Mouse (Mus musculus): Measurements from ENCODE around the gene Cdkn2d. TPM values are rescaled to one million over a fixed set of nuclear protein-coding genes. Genes with fewer than 3 reads are reported as not detected.

The Cdkn2d gene
- polyA plus RNA-seq, 1 experiment from 2014 or later, result 51.3 TPM

DNA sequence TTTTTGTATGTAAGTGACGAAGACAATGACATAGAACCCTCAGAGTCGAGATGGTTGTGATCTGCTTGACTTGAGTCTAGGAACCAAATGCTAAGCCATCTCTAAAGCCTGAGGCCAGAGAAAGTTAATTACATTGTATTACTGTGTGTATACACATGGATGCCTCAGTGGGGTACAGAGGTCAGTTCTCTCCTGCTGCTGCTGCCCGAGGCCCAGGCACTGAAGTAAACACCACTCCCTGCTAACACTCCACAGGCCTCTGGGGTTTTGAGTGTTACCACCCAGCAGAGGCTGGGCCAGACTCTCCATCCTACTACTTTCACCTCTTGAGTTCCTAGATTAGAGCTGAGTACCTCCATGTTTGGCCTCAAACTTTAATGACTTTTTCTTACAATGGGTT lies 7.2 kb downstream of the Cdkn2d start:
- no peak for DNase-seq (ENCODE audit: low spot score)
- no peak overlapping the region for H3K27ac ChIP-seq (replicated peaks; ENCODE audit: low read depth, low read length)
- no peaks in the 10 kb centered on the region for H3K9me3 ChIP-seq (replicated peaks; ENCODE audit: control insufficient read depth, low read length)
- no peak overlapping the region for H3K4me3 ChIP-seq (ENCODE audit: low read depth, low read length)
- no peak for ATAC-seq (replicated peaks; ENCODE audit: insufficient number of reproducible peaks, low FRiP score, low TSS enrichment, low read depth)
- no peak overlapping the region for H3K9ac ChIP-seq (replicated peaks; ENCODE audit: low read length)
- no peaks in the 10 kb centered on the region for H3K27me3 ChIP-seq (ENCODE audit: control insufficient read depth, insufficient read depth, low read length)
- H3K4me2 ChIP-seq (ENCODE audit: low read depth, low read length), result no peak overlapping the region
- peaks cover 4% of the 10 kb centered on the region; the same call in 1 of the 2 replicates for H3K4me1 ChIP-seq (ENCODE audit: control insufficient read depth, insufficient read depth, low read length)
- 82% methylated on average over 3 of the region's 3 CpGs for WGBS
- H3K36me3 ChIP-seq (replicated peaks; ENCODE audit: control insufficient read depth, insufficient read depth, low read depth, low read length), result peaks cover 10% of the 10 kb centered on the region

DNA sequence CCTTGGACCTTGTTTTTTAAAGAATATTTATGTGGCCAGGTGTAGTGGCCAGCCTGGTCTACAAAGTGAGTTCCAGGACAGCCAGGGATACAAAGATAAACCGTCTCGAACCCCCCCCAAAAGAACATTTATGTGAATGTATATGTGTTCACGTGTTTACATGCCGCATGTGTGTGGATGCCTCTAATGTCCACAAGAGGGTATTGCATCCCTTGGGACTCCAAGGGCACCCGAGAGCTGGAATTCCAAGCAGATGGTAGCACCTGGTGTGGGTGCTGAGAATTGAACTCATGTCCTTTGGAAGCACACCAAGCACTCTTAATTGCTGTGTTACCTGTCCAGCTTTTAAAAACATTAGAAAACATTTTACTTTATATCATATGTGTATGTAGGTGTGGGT lies 7.6 kb downstream of the Cdkn2d start:
- peaks cover 4% of the 10 kb centered on the region; the same call in 1 of the 2 replicates for H3K4me1 ChIP-seq (ENCODE audit: control insufficient read depth, insufficient read depth, low read length)
- DNase-seq (ENCODE audit: low spot score), result no peak
- no peaks in the 10 kb centered on the region for H3K9me3 ChIP-seq (replicated peaks; ENCODE audit: control insufficient read depth, low read length)
- H3K27me3 ChIP-seq (ENCODE audit: control insufficient read depth, insufficient read depth, low read length), result no peaks in the 10 kb centered on the region
- no peak overlapping the region for H3K9ac ChIP-seq (replicated peaks; ENCODE audit: low read length)
- peaks cover 10% of the 10 kb centered on the region for H3K36me3 ChIP-seq (replicated peaks; ENCODE audit: control insufficient read depth, insufficient read depth, low read depth, low read length)
- ATAC-seq (replicated peaks; ENCODE audit: insufficient number of reproducible peaks, low FRiP score, low TSS enrichment, low read depth), result no peak
- no peak overlapping the region for H3K27ac ChIP-seq (replicated peaks; ENCODE audit: low read depth, low read length)
- no peak overlapping the region for H3K4me3 ChIP-seq (ENCODE audit: low read depth, low read length)
- H3K4me2 ChIP-seq (ENCODE audit: low read depth, low read length), result no peak overlapping the region
- WGBS, result 93% methylated on average over 5 of the region's 5 CpGs

DNA sequence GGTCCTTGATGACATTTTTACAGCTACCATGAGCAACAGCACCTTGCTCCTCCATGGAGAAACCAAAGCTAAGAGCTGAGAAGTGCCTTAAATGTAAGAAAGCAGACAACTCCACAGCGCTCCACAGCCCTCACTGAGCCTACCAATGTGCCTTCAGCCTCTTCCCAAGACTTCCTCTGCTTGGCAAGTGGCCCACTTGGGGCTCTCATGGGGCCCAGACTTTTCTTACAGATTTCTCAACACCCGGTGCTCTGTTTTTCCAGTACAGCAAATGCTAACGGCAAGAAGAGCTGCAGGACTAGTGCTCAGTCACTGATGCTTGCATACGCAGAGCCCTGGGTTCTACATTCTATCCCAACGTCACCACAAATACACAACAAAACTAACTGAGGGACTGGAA lies 13.4 kb downstream of the Cdkn2d start:
- Histone ChIP-seq H3K36me3 (replicated peaks; ENCODE audit: control insufficient read depth, insufficient read depth, low read depth, low read length) (peaks cover 15% of the 10 kb centered on the region), H3K9ac (replicated peaks; ENCODE audit: low read length) (no peak overlapping the region), H3K27ac (replicated peaks; ENCODE audit: low read depth, low read length) (no peak overlapping the region), H3K4me3 (ENCODE audit: low read depth, low read length) (no peak overlapping the region), H3K9me3 (replicated peaks; ENCODE audit: control insufficient read depth, low read length) (no peaks in the 10 kb centered on the region), H3K4me1 (ENCODE audit: control insufficient read depth, insufficient read depth, low read length) (no peaks in the 10 kb centered on the region), H3K27me3 (ENCODE audit: control insufficient read depth, insufficient read depth, low read length) (no peaks in the 10 kb centered on the region), H3K4me2 (ENCODE audit: low read depth, low read length) (no peak overlapping the region)
- ATAC-seq (replicated peaks; ENCODE audit: insufficient number of reproducible peaks, low FRiP score, low TSS enrichment, low read depth) (no peak), DNase-seq (ENCODE audit: low spot score) (no peak)
- 94% methylated on average over 5 of the region's 5 CpGs for WGBS

DNA sequence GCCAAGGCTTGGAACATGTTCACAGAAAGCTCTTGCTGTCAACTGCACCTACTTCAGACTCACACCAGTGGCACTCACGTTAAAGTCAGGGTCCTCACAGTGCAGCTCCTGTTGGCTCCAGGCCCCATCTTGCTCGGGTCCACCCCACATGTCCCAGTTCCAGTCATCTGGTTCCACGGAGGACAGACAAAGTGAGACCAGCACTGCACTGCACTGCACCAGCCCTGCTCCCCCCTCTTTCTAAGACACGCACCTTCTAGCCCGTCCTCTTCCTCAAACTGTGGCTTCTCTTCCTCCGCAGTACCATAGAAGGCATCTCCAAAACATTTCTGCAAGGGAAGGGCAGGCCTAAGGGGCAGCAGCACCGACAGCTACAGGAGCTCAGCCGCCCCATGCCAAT lies 14.9 kb downstream of the Cdkn2d start:
- no peak for ATAC-seq (replicated peaks; ENCODE audit: insufficient number of reproducible peaks, low FRiP score, low TSS enrichment, low read depth)
- no peak overlapping the region for H3K4me2 ChIP-seq (ENCODE audit: low read depth, low read length)
- 94% methylated on average over 8 of the region's 8 CpGs for WGBS
- no peak overlapping the region for H3K27ac ChIP-seq (replicated peaks; ENCODE audit: low read depth, low read length)
- no peaks in the 10 kb centered on the region for H3K9me3 ChIP-seq (replicated peaks; ENCODE audit: control insufficient read depth, low read length)
- H3K9ac ChIP-seq (replicated peaks; ENCODE audit: low read length), result no peak overlapping the region
- no peak for DNase-seq (ENCODE audit: low spot score)
- no peak overlapping the region for H3K4me3 ChIP-seq (ENCODE audit: low read depth, low read length)
- no peaks in the 10 kb centered on the region for H3K4me1 ChIP-seq (ENCODE audit: control insufficient read depth, insufficient read depth, low read length)
- H3K36me3 ChIP-seq (replicated peaks; ENCODE audit: control insufficient read depth, insufficient read depth, low read depth, low read length), result peaks cover 15% of the 10 kb centered on the region
- no peaks in the 10 kb centered on the region for H3K27me3 ChIP-seq (ENCODE audit: control insufficient read depth, insufficient read depth, low read length)

DNA sequence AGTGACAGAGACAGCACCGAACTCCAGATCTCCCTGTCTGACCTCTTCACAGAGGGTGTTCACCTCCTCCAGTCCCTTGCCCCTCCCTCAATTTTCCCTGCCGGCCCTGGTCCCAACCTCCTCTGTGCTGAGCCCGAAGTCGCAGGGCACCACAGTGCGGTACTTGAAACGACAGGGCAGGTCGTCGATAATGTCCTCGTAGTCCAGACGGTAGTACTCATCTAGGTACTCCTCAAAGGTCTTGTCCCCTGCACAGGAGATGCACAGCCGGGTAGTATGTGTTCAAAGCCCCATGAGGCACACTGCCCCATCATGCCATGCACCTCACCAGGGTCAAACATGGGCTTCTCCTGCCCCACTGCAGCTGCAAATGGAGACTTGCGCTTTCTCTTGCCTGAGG lies 15.5 kb downstream of the Cdkn2d start:
- Histone ChIP-seq H3K27me3 (ENCODE audit: control insufficient read depth, insufficient read depth, low read length) (no peaks in the 10 kb centered on the region), H3K4me3 (ENCODE audit: low read depth, low read length) (no peak overlapping the region), H3K9me3 (replicated peaks; ENCODE audit: control insufficient read depth, low read length) (no peaks in the 10 kb centered on the region), H3K27ac (replicated peaks; ENCODE audit: low read depth, low read length) (no peak overlapping the region), H3K4me2 (ENCODE audit: low read depth, low read length) (no peak overlapping the region), H3K9ac (replicated peaks; ENCODE audit: low read length) (no peak overlapping the region), H3K36me3 (replicated peaks; ENCODE audit: control insufficient read depth, insufficient read depth, low read depth, low read length) (peaks cover 15% of the 10 kb centered on the region), H3K4me1 (ENCODE audit: control insufficient read depth, insufficient read depth, low read length) (no peaks in the 10 kb centered on the region)
- 90% methylated on average over 12 of the region's 12 CpGs for WGBS
- no peak for DNase-seq (ENCODE audit: low spot score)
- no peak for ATAC-seq (replicated peaks; ENCODE audit: insufficient number of reproducible peaks, low FRiP score, low TSS enrichment, low read depth)

DNA sequence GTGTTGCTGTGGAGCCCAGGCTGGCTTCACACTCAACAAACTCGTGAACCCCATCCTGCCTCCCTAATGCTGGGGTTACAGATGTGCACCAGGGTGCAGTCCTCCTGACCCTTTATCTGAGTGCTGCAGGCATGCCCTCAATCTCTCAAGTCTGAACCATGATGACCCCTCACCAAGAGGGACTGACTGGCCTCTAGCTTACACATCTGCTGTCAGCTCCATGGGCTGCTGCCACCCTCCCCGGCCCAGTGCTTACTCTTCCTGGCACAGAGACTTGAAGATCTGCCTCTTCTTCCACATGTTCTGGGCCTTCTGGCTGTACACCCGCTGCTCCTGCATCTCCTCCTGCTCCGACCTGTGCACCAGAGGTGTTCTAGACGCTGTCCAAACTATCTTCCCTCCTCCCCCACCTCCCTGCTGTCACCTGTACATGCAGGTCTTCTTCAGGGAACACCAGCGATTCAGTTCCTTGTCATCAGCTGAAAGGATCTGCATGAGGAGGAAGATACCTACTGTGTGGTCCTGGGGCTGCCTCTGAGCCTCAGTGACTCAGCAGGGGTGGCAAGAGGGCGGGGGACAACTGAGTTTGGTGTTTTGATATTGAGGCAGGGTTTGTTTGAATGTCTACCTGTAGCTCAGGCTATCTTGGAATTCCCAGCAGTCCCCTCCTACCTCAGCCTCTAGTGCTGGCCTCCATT lies 16.0 kb downstream of the Cdkn2d start:
- 85% methylated on average over 7 of the region's 7 CpGs for WGBS
- no peak overlapping the region for H3K4me3 ChIP-seq (ENCODE audit: low read depth, low read length)
- no peak for ATAC-seq (replicated peaks; ENCODE audit: insufficient number of reproducible peaks, low FRiP score, low TSS enrichment, low read depth)
- no peak overlapping the region for H3K9ac ChIP-seq (replicated peaks; ENCODE audit: low read length)
- H3K27me3 ChIP-seq (ENCODE audit: control insufficient read depth, insufficient read depth, low read length), result no peaks in the 10 kb centered on the region
- no peak for DNase-seq (ENCODE audit: low spot score)
- H3K4me2 ChIP-seq (ENCODE audit: low read depth, low read length), result no peak overlapping the region
- no peak overlapping the region for H3K27ac ChIP-seq (replicated peaks; ENCODE audit: low read depth, low read length)
- no peaks in the 10 kb centered on the region for H3K9me3 ChIP-seq (replicated peaks; ENCODE audit: control insufficient read depth, low read length)
- H3K36me3 ChIP-seq (replicated peaks; ENCODE audit: control insufficient read depth, insufficient read depth, low read depth, low read length), result peaks cover 17% of the 10 kb centered on the region
- no peaks in the 10 kb centered on the region for H3K4me1 ChIP-seq (ENCODE audit: control insufficient read depth, insufficient read depth, low read length)

DNA sequence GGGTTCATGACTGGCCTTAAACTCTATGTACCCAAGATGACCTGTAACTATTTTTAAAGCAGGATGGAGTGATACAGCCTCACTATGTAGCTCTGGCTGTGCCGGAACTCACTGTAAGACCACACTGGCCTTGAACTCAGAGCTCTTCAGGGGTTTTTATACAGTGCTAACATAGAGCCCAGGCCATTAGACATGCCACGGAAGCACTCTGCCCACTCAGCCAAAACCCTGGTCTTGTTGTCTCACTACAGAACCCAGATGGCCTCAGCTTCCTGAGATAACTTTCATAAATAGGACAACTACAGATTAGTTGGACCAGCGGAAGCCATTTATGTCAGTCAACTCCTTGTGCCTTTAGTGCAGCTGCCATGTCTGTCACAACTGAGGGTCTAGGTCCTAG lies 16.9 kb downstream of the Cdkn2d start:
- peaks cover 15% of the 10 kb centered on the region for H3K36me3 ChIP-seq (replicated peaks; ENCODE audit: control insufficient read depth, insufficient read depth, low read depth, low read length)
- WGBS, result 96% methylated on average over 3 of the region's 3 CpGs

DNA sequence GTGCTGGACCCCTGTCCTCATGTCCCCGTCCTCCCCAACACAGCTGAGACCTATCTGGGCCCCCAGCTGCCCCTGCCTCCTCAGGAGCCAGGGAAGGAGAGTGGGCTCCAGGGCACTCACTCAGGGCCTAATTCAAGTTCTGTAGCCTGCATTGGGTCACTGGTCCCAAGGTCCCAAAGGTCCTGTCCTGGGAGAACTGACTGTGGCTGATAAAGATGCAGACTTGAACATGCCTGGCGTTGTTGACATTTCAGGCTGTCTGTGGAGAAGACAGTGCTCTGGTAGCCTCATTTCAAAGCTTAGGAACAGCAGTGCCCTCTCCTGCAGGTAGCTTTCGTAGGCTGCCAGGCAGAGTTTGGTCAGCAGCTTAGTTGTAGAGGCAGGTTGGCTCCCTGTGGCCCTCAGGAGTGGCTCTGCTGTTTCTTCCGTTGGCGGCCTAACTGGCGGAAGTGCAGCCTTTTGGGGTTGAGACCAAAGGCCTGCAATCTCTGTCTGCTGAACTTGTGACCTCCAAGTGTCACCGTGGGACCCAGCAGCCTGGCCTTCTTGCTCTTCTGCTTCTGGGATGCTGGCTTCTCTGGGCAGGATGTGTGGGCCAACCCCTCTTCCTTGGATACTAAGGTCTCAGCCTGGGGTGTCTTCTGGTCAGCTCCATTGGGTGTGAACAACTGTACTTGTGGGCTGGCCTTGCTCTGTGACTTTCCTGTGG lies 17.5 kb downstream of the Cdkn2d start:
- Histone ChIP-seq H3K36me3 (replicated peaks; ENCODE audit: control insufficient read depth, insufficient read depth, low read depth, low read length) (peaks cover 13% of the 10 kb centered on the region), H3K4me3 (ENCODE audit: low read depth, low read length) (no peak overlapping the region), H3K27ac (replicated peaks; ENCODE audit: low read depth, low read length) (no peak overlapping the region), H3K9me3 (replicated peaks; ENCODE audit: control insufficient read depth, low read length) (no peaks in the 10 kb centered on the region), H3K4me1 (ENCODE audit: control insufficient read depth, insufficient read depth, low read length) (no peaks in the 10 kb centered on the region), H3K27me3 (ENCODE audit: control insufficient read depth, insufficient read depth, low read length) (no peaks in the 10 kb centered on the region), H3K4me2 (ENCODE audit: low read depth, low read length) (no peak overlapping the region), H3K9ac (replicated peaks; ENCODE audit: low read length) (no peak overlapping the region)
- ATAC-seq (replicated peaks; ENCODE audit: insufficient number of reproducible peaks, low FRiP score, low TSS enrichment, low read depth) (no peak), DNase-seq (ENCODE audit: low spot score) (no peak)
- 79% methylated on average over 7 of the region's 7 CpGs for WGBS

More for the DNA sequence above, 16.9 kb downstream of the Cdkn2d start:
- Histone ChIP-seq H3K4me1 (ENCODE audit: control insufficient read depth, insufficient read depth, low read length) (no peaks in the 10 kb centered on the region), H3K27me3 (ENCODE audit: control insufficient read depth, insufficient read depth, low read length) (no peaks in the 10 kb centered on the region), H3K4me3 (ENCODE audit: low read depth, low read length) (no peak overlapping the region), H3K4me2 (ENCODE audit: low read depth, low read length) (no peak overlapping the region), H3K27ac (replicated peaks; ENCODE audit: low read depth, low read length) (no peak overlapping the region), H3K9ac (replicated peaks; ENCODE audit: low read length) (no peak overlapping the region), H3K9me3 (replicated peaks; ENCODE audit: control insufficient read depth, low read length) (no peaks in the 10 kb centered on the region)
- ATAC-seq (replicated peaks; ENCODE audit: insufficient number of reproducible peaks, low FRiP score, low TSS enrichment, low read depth), result no peak
- no peak for DNase-seq (ENCODE audit: low spot score)

Data from embryonic facial prominence, embryonic 11.5 days (tissue).